Comparison of ENCODE assay signal across 9 mouse cellular contexts in genomic region chr17:88274720-88275433, GRCm38 (mm10).
DNase-seq lines count a peak whose midpoint lies in the region; ATAC-seq lines count a peak whose summit lies in the region.
"Had no signal": no experiment of that assay in that cellular context is flagged by ENCODE, and none has a peak within 500 bp of the region (broad histone marks: within the 10 kb centered on the region; RNA-seq: fewer than 3 reads in every experiment).

No protein-coding gene starts in this region.

- no peak overlapping the region for H3K4me3 ChIP-seq in kidney, embryonic 15.5 days (replicated peaks)
- no peak overlapping the region for H3K4me3 ChIP-seq in brown adipose tissue, adult 24 weeks (ENCODE audit: insufficient read depth, low read depth, low read length)
- H3K4me3 ChIP-seq: erythroblast, embryonic 14.5 days had no signal

- no peak for DNase-seq in kidney, postnatal 10 days
- no peak for DNase-seq in spleen, postnatal 4 days (ENCODE audit: low spot score in 2 of 2)
- no peak for DNase-seq in urinary bladder, postnatal 4 days (ENCODE audit: low spot score in 2 of 2)

- 40% methylated on average over 6 of the region's 6 CpGs for WGBS in kidney, embryonic 15.5 days

- no peak overlapping the region for H3K4me2 ChIP-seq in kidney, embryonic 15.5 days

- no peaks in the 10 kb centered on the region for H3K9me3 ChIP-seq in kidney, embryonic 15.5 days (replicated peaks)

- H3K36me3 ChIP-seq in kidney, embryonic 15.5 days = no peaks in the 10 kb centered on the region

- H3K27me3 ChIP-seq in kidney, embryonic 15.5 days = no peaks in the 10 kb centered on the region

- H3K9ac ChIP-seq in kidney, embryonic 15.5 days = no peak overlapping the region

- peaks cover 9% of the 10 kb centered on the region for H3K4me1 ChIP-seq in kidney, embryonic 15.5 days
- peaks cover 2% of the 10 kb centered on the region; the same call in 1 of the 2 replicates for H3K4me1 ChIP-seq in brown adipose tissue, adult 24 weeks (ENCODE audit: control insufficient read depth, insufficient read depth, insufficient read length, low read length)

- peak overlapping the region; percentile 32; the same call in 1 of the 2 replicates for H3K27ac ChIP-seq in kidney, embryonic 15.5 days
- H3K27ac ChIP-seq in brown adipose tissue, adult 24 weeks (replicated peaks; ENCODE audit: low read depth, low read length) = peak overlapping the region; percentile 62

- ATAC-seq in kidney, embryonic 15.5 days (replicated peaks; ENCODE audit: low FRiP score) = 0 out of 2 replicates have a peak, but pooled peaks have one; percentile 62
- ATAC-seq in CD4-positive, CD25-positive, alpha-beta regulatory T cell, adult 4 months = peak; percentile 58
- ATAC-seq in megakaryocyte-erythroid progenitor cell, adult 5-6 weeks (replicated peaks; ENCODE audit: low FRiP score, low TSS enrichment, poor library complexity, severe bottlenecking) = 0 out of 2 replicates have a peak, but pooled peaks have one; percentile 14
- ATAC-seq in megakaryocyte progenitor cell, adult 5-6 weeks (replicated peaks; ENCODE audit: poor library complexity) = no peak; the same call in 1 of the 2 replicates
